Mouse (Mus musculus): ENCODE results near the gene Sort1. TPM values are rescaled to one million over a fixed set of nuclear protein-coding genes. Genes with fewer than 3 reads are reported as not detected.
A peak's percentile ranks its signal among the peaks of the same experiment; 100 is the strongest.

The Sort1 gene
- polyA plus RNA-seq, 1 experiment = 32.8 TPM

GRCm38 (mm10) chr3:108383485-108384354, 99.8 kb downstream of the Sort1 start, which contains the start of gene Psrc1:
TSS of gene Psrc1 (plus strand) at chr3:108383839.
- no peaks in the 10 kb centered on the region for H3K36me3 ChIP-seq (ENCODE audit: control insufficient read depth, insufficient read depth, low read length)
- 2% methylated on average over 43 of the region's 44 CpGs for WGBS
- H3K27me3 ChIP-seq (ENCODE audit: control insufficient read depth, insufficient read depth, low read length) = no peaks in the 10 kb centered on the region
- H3K4me3 ChIP-seq (ENCODE audit: low read depth, low read length) = peak within 1 kb of the TSS; percentile 84
- TF ChIP-seq CTCF (IDR thresholded peaks at IDR 0.05; ENCODE audit: extremely low read depth, insufficient read length, insufficient replicate concordance, low read depth, low read length) (no peak), POLR2A (IDR thresholded peaks at IDR 0.05; ENCODE audit: low read depth, low read length) (peak; percentile 42; the same call in 1 of the 2 replicates)
- H3K4me1 ChIP-seq (ENCODE audit: control insufficient read depth, insufficient read depth, insufficient read length, low read length) = peaks cover 17% of the 10 kb centered on the region
- no peak within 1 kb of the TSS for H3K27ac ChIP-seq (ENCODE audit: insufficient read depth, low read depth, low read length)

- TF ChIP-seq POLR2A (IDR thresholded peaks at IDR 0.05; ENCODE audit: low read depth, low read length) (no peak), CTCF (IDR thresholded peaks at IDR 0.05; ENCODE audit: extremely low read depth, insufficient read length, insufficient replicate concordance, low read depth, low read length) (no peak)
- 18% methylated on average over 2 of the region's 2 CpGs for WGBS
- H3K36me3 ChIP-seq (ENCODE audit: control insufficient read depth, insufficient read depth, low read length) = no peaks in the 10 kb centered on the region
- peaks cover 17% of the 10 kb centered on the region for H3K4me1 ChIP-seq (ENCODE audit: control insufficient read depth, insufficient read depth, insufficient read length, low read length)
- H3K27me3 ChIP-seq (ENCODE audit: control insufficient read depth, insufficient read depth, low read length) = no peaks in the 10 kb centered on the region
- H3K27ac ChIP-seq (ENCODE audit: insufficient read depth, low read depth, low read length) = no peak overlapping the region
- H3K4me3 ChIP-seq (ENCODE audit: low read depth, low read length) = no peak overlapping the region
Measured at GRCm38 (mm10) chr3:108384425-108384824, 100.5 kb downstream of the Sort1 start.

GRCm38 (mm10) chr3:108386186-108386585, 102.3 kb downstream of the Sort1 start:
- no peak for TF ChIP-seq CTCF (IDR thresholded peaks at IDR 0.05; ENCODE audit: extremely low read depth, insufficient read length, insufficient replicate concordance, low read depth, low read length)
- no peak for TF ChIP-seq POLR2A (IDR thresholded peaks at IDR 0.05; ENCODE audit: low read depth, low read length)
- no peak overlapping the region for H3K27ac ChIP-seq (ENCODE audit: insufficient read depth, low read depth, low read length)
- H3K36me3 ChIP-seq (ENCODE audit: control insufficient read depth, insufficient read depth, low read length) = no peaks in the 10 kb centered on the region
- no peak overlapping the region for H3K4me3 ChIP-seq (ENCODE audit: low read depth, low read length)
- WGBS = 46% methylated on average over 10 of the region's 10 CpGs
- peaks cover 17% of the 10 kb centered on the region for H3K4me1 ChIP-seq (ENCODE audit: control insufficient read depth, insufficient read depth, insufficient read length, low read length)
- no peaks in the 10 kb centered on the region for H3K27me3 ChIP-seq (ENCODE audit: control insufficient read depth, insufficient read depth, low read length)

GRCm38 (mm10) chr3:108389111-108389545, 105.2 kb downstream of the Sort1 start:
- TF ChIP-seq CTCF (IDR thresholded peaks at IDR 0.05; ENCODE audit: extremely low read depth, insufficient read length, insufficient replicate concordance, low read depth, low read length) = peak; percentile 99
- TF ChIP-seq POLR2A (IDR thresholded peaks at IDR 0.05; ENCODE audit: low read depth, low read length) = no peak
- Histone ChIP-seq H3K4me3 (ENCODE audit: low read depth, low read length) (no peak overlapping the region), H3K27ac (ENCODE audit: insufficient read depth, low read depth, low read length) (no peak overlapping the region), H3K4me1 (ENCODE audit: control insufficient read depth, insufficient read depth, insufficient read length, low read length) (peaks cover 5% of the 10 kb centered on the region), H3K27me3 (ENCODE audit: control insufficient read depth, insufficient read depth, low read length) (no peaks in the 10 kb centered on the region), H3K36me3 (ENCODE audit: control insufficient read depth, insufficient read depth, low read length) (no peaks in the 10 kb centered on the region)
- WGBS = under 1% methylated on average over 5 of the region's 5 CpGs

GRCm38 (mm10) chr3:108392299-108392698, 108.4 kb downstream of the Sort1 start:
- TF ChIP-seq POLR2A (IDR thresholded peaks at IDR 0.05; ENCODE audit: low read depth, low read length) (no peak), CTCF (IDR thresholded peaks at IDR 0.05; ENCODE audit: extremely low read depth, insufficient read length, insufficient replicate concordance, low read depth, low read length) (no peak)
- Histone ChIP-seq H3K27ac (ENCODE audit: insufficient read depth, low read depth, low read length) (no peak overlapping the region), H3K4me1 (ENCODE audit: control insufficient read depth, insufficient read depth, insufficient read length, low read length) (no peaks in the 10 kb centered on the region), H3K27me3 (ENCODE audit: control insufficient read depth, insufficient read depth, low read length) (no peaks in the 10 kb centered on the region), H3K36me3 (ENCODE audit: control insufficient read depth, insufficient read depth, low read length) (no peaks in the 10 kb centered on the region), H3K4me3 (ENCODE audit: low read depth, low read length) (no peak overlapping the region)
- 29% methylated on average over 10 of the region's 10 CpGs for WGBS

- no peak for TF ChIP-seq CTCF (IDR thresholded peaks at IDR 0.05; ENCODE audit: extremely low read depth, insufficient read length, insufficient replicate concordance, low read depth, low read length)
- TF ChIP-seq POLR2A (IDR thresholded peaks at IDR 0.05; ENCODE audit: low read depth, low read length) = no peak
- 81% methylated on average over 15 of the region's 15 CpGs for WGBS
- H3K27ac ChIP-seq (ENCODE audit: insufficient read depth, low read depth, low read length) = no peak overlapping the region
Measured at GRCm38 (mm10) chr3:108392793-108393192, 108.9 kb downstream of the Sort1 start.

GRCm38 (mm10) chr3:108398281-108398680, 114.4 kb downstream of the Sort1 start:
- TF ChIP-seq CTCF (IDR thresholded peaks at IDR 0.05; ENCODE audit: extremely low read depth, insufficient read length, insufficient replicate concordance, low read depth, low read length) = no peak
- TF ChIP-seq POLR2A (IDR thresholded peaks at IDR 0.05; ENCODE audit: low read depth, low read length) = no peak
- Histone ChIP-seq H3K27ac (ENCODE audit: insufficient read depth, low read depth, low read length) (no peak overlapping the region), H3K4me1 (ENCODE audit: control insufficient read depth, insufficient read depth, insufficient read length, low read length) (peaks cover 3% of the 10 kb centered on the region; the same call in 1 of the 2 replicates), H3K36me3 (ENCODE audit: control insufficient read depth, insufficient read depth, low read length) (no peaks in the 10 kb centered on the region), H3K4me3 (ENCODE audit: low read depth, low read length) (no peak overlapping the region), H3K27me3 (ENCODE audit: control insufficient read depth, insufficient read depth, low read length) (no peaks in the 10 kb centered on the region)
- 90% methylated on average over 9 of the region's 9 CpGs for WGBS

More at GRCm38 (mm10) chr3:108392793-108393192, 108.9 kb downstream of the Sort1 start:
- no peaks in the 10 kb centered on the region for H3K4me1 ChIP-seq (ENCODE audit: control insufficient read depth, insufficient read depth, insufficient read length, low read length)
- H3K4me3 ChIP-seq (ENCODE audit: low read depth, low read length) = no peak overlapping the region
- no peaks in the 10 kb centered on the region for H3K27me3 ChIP-seq (ENCODE audit: control insufficient read depth, insufficient read depth, low read length)
- H3K36me3 ChIP-seq (ENCODE audit: control insufficient read depth, insufficient read depth, low read length) = no peaks in the 10 kb centered on the region
